In genomic region chr1:168091627-168092026, GRCm38 (mm10) we compare ENCODE assay signal across 16 mouse cellular contexts.
"Had no signal": no experiment of that assay in that cellular context is flagged by ENCODE, and none has a peak within 500 bp of the region (broad histone marks: within the 10 kb centered on the region; RNA-seq: fewer than 3 reads in every experiment).

No protein-coding gene starts in this region.

- H3K36me3 ChIP-seq: limb, embryonic 12.5 days; limb, embryonic 15.5 days; midbrain, embryonic 12.5 days had no signal

- H3K27me3 ChIP-seq: limb, embryonic 15.5 days had no signal

- H3K4me1 ChIP-seq: limb, embryonic 15.5 days had no signal

- H3K9ac ChIP-seq: limb, embryonic 12.5 days; limb, embryonic 15.5 days; liver, embryonic 14.5 days; liver, postnatal 0 days; lung, embryonic 14.5 days; midbrain, embryonic 12.5 days had no signal

- H3K4me3 ChIP-seq: limb, embryonic 12.5 days; limb, embryonic 15.5 days; midbrain, embryonic 12.5 days had no signal

- H3K9me3 ChIP-seq: limb, embryonic 12.5 days; limb, embryonic 15.5 days; midbrain, embryonic 12.5 days had no signal

- ATAC-seq: liver, postnatal 0 days; lung, postnatal 0 days had no signal

- H3K27ac ChIP-seq: limb, embryonic 12.5 days; limb, embryonic 15.5 days; liver, embryonic 14.5 days; macrophage; midbrain, embryonic 12.5 days had no signal

- H3K4me2 ChIP-seq: limb, embryonic 12.5 days; limb, embryonic 15.5 days; liver, embryonic 11.5 days; lung, embryonic 14.5 days; midbrain, embryonic 12.5 days had no signal

- DNase-seq: kidney, adult 18-20 months; kidney, adult 9 months; kidney, postnatal 14 days; kidney, postnatal 4 days; left cerebral cortex, postnatal 4 days; liver, postnatal 0 days; lung, embryonic 14.5 days; thymus, adult 18-20 months; thymus, postnatal 36 days had no signal
